Mouse (Mus musculus): ENCODE measurements at regions not wholly inside any gene's neighbourhood (a gene's known extent, or its start where the extent isn't known, plus 50 kb on each side); places are given as distances from the start of the nearest gene placed in this dataset.
A peak's percentile ranks its signal among the peaks of the same experiment; 100 is the strongest.

GRCm38 (mm10) chr8:41823041-41823440 is 406.2 kb upstream of the Frg1 start:
- Histone ChIP-seq H3K4me3 (no peak overlapping the region), H3K27ac (no peak overlapping the region), H3K4me2 (replicated peaks) (no peak overlapping the region), H3K27me3 (peaks cover 3% of the 10 kb centered on the region; the same call in 1 of the 2 replicates), H3K9me3 (no peaks in the 10 kb centered on the region), H3K4me1 (peaks cover 15% of the 10 kb centered on the region), H3K36me3 (no peaks in the 10 kb centered on the region), H3K9ac (no peak overlapping the region)
- no peak for ATAC-seq (ENCODE audit: low FRiP score, low read depth)
- WGBS, result 53% methylated on average over 8 of the region's 8 CpGs

GRCm38 (mm10) chr8:41821676-41822075 is 404.8 kb upstream of the Frg1 start:
- Histone ChIP-seq H3K4me3 (no peak overlapping the region), H3K36me3 (no peaks in the 10 kb centered on the region), H3K9ac (no peak overlapping the region), H3K27me3 (peaks cover 3% of the 10 kb centered on the region; the same call in 1 of the 2 replicates), H3K27ac (no peak overlapping the region), H3K4me1 (peaks cover 12% of the 10 kb centered on the region), H3K9me3 (no peaks in the 10 kb centered on the region), H3K4me2 (replicated peaks) (no peak overlapping the region)
- no peak for ATAC-seq (ENCODE audit: low FRiP score, low read depth)
- WGBS, result 94% methylated on average over 5 of the region's 5 CpGs

- H3K4me3 ChIP-seq, result no peak overlapping the region
- H3K9ac ChIP-seq, result no peak overlapping the region
- no peak overlapping the region for H3K27ac ChIP-seq
- WGBS, result 78% methylated on average over 4 of the region's 4 CpGs
- H3K4me1 ChIP-seq, result peaks cover 12% of the 10 kb centered on the region
- ATAC-seq (ENCODE audit: low FRiP score, low read depth), result no peak
- peaks cover 3% of the 10 kb centered on the region; the same call in 1 of the 2 replicates for H3K27me3 ChIP-seq
- no peaks in the 10 kb centered on the region for H3K36me3 ChIP-seq
- H3K4me2 ChIP-seq (replicated peaks), result no peak overlapping the region
- H3K9me3 ChIP-seq, result no peaks in the 10 kb centered on the region
These were observed 403.9 kb upstream of the Frg1 start for GRCm38 (mm10) chr8:41820605-41821395.

GRCm38 (mm10) chr8:41818577-41818976 is 401.7 kb upstream of the Frg1 start:
- Histone ChIP-seq H3K4me2 (replicated peaks) (no peak overlapping the region), H3K9me3 (no peaks in the 10 kb centered on the region), H3K27me3 (peaks cover 3% of the 10 kb centered on the region; the same call in 1 of the 2 replicates), H3K36me3 (no peaks in the 10 kb centered on the region), H3K27ac (0 out of 2 replicates have a peak overlapping the region, but pooled peaks have one; percentile 10), H3K4me3 (no peak overlapping the region), H3K9ac (no peak overlapping the region), H3K4me1 (peaks cover 12% of the 10 kb centered on the region)
- no peak for ATAC-seq (ENCODE audit: low FRiP score, low read depth)
- WGBS, result 40% methylated on average over 5 of the region's 5 CpGs

GRCm38 (mm10) chr8:41818079-41818478 is 401.2 kb upstream of the Frg1 start:
- 12% methylated on average over 1 of the region's 1 CpGs for WGBS
- Histone ChIP-seq H3K4me1 (peaks cover 11% of the 10 kb centered on the region), H3K4me3 (no peak overlapping the region), H3K9ac (no peak overlapping the region), H3K27me3 (peaks cover 3% of the 10 kb centered on the region; the same call in 1 of the 2 replicates), H3K9me3 (no peaks in the 10 kb centered on the region), H3K27ac (no peak overlapping the region), H3K36me3 (no peaks in the 10 kb centered on the region), H3K4me2 (replicated peaks) (no peak overlapping the region)
- ATAC-seq (ENCODE audit: low FRiP score, low read depth), result no peak; the same call in 1 of the 2 replicates

GRCm38 (mm10) chr8:41815272-41815671 is 398.4 kb upstream of the Frg1 start:
- Histone ChIP-seq H3K9me3 (no peaks in the 10 kb centered on the region), H3K36me3 (no peaks in the 10 kb centered on the region), H3K4me1 (peaks cover 9% of the 10 kb centered on the region), H3K9ac (no peak overlapping the region), H3K27me3 (no peaks in the 10 kb centered on the region), H3K4me3 (no peak overlapping the region), H3K4me2 (replicated peaks) (no peak overlapping the region), H3K27ac (no peak overlapping the region)
- 90% methylated on average over 3 of the region's 3 CpGs for WGBS
- ATAC-seq (ENCODE audit: low FRiP score, low read depth), result no peak

GRCm38 (mm10) chr8:41795625-41796024 is 378.8 kb upstream of the Frg1 start:
- no peak overlapping the region for H3K4me3 ChIP-seq
- 15% methylated on average over 2 of the region's 2 CpGs for WGBS
- no peaks in the 10 kb centered on the region for H3K9me3 ChIP-seq
- H3K4me2 ChIP-seq (replicated peaks), result no peak overlapping the region
- H3K9ac ChIP-seq, result no peak overlapping the region
- H3K27me3 ChIP-seq, result no peaks in the 10 kb centered on the region
- ATAC-seq (ENCODE audit: low FRiP score, low read depth), result peak; percentile 54; the same call in 1 of the 2 replicates
- no peak overlapping the region for H3K27ac ChIP-seq
- peaks cover 6% of the 10 kb centered on the region for H3K4me1 ChIP-seq
- H3K36me3 ChIP-seq, result no peaks in the 10 kb centered on the region

GRCm38 (mm10) chr8:41786952-41787861 is 370.3 kb upstream of the Frg1 start:
- H3K27me3 ChIP-seq, result no peaks in the 10 kb centered on the region
- WGBS, result 74% methylated on average over 9 of the region's 9 CpGs
- no peaks in the 10 kb centered on the region for H3K36me3 ChIP-seq
- no peak overlapping the region for H3K4me3 ChIP-seq
- no peaks in the 10 kb centered on the region for H3K9me3 ChIP-seq
- H3K27ac ChIP-seq, result no peak overlapping the region
- no peak for ATAC-seq (ENCODE audit: low FRiP score, low read depth)
- no peak overlapping the region for H3K4me2 ChIP-seq (replicated peaks)
- no peaks in the 10 kb centered on the region for H3K4me1 ChIP-seq
- H3K9ac ChIP-seq, result no peak overlapping the region

- Histone ChIP-seq H3K4me1 (no peaks in the 10 kb centered on the region), H3K9ac (no peak overlapping the region), H3K36me3 (no peaks in the 10 kb centered on the region), H3K9me3 (no peaks in the 10 kb centered on the region), H3K27ac (no peak overlapping the region), H3K4me3 (no peak overlapping the region), H3K27me3 (no peaks in the 10 kb centered on the region), H3K4me2 (replicated peaks) (no peak overlapping the region)
- WGBS, result 67% methylated on average over 2 of the region's 2 CpGs
- ATAC-seq (ENCODE audit: low FRiP score, low read depth), result no peak
These were observed 369.1 kb upstream of the Frg1 start for GRCm38 (mm10) chr8:41785977-41786376.

- no peak overlapping the region for H3K4me3 ChIP-seq
- 86% methylated on average over 1 of the region's 1 CpGs for WGBS
- H3K27me3 ChIP-seq, result no peaks in the 10 kb centered on the region
- no peaks in the 10 kb centered on the region for H3K36me3 ChIP-seq
- no peaks in the 10 kb centered on the region for H3K9me3 ChIP-seq
- no peaks in the 10 kb centered on the region for H3K4me1 ChIP-seq
- H3K27ac ChIP-seq, result no peak overlapping the region
- H3K4me2 ChIP-seq (replicated peaks), result no peak overlapping the region
- ATAC-seq (ENCODE audit: low FRiP score, low read depth), result no peak
- no peak overlapping the region for H3K9ac ChIP-seq
These were observed 366.0 kb upstream of the Frg1 start for GRCm38 (mm10) chr8:41782837-41783236.

- 58% methylated on average over 3 of the region's 3 CpGs for WGBS
- ATAC-seq (ENCODE audit: low FRiP score, low read depth), result no peak
- no peaks in the 10 kb centered on the region for H3K4me1 ChIP-seq
These were observed 362.6 kb upstream of the Frg1 start for GRCm38 (mm10) chr8:41779459-41779858.

GRCm38 (mm10) chr8:41771729-41772128 is 354.9 kb upstream of the Frg1 start:
- Histone ChIP-seq H3K27ac (no peak overlapping the region), H3K4me1 (0 out of 2 replicates have a peak, but pooled peaks cover 3% of the 10 kb centered on the region), H3K4me3 (no peak overlapping the region), H3K9ac (no peak overlapping the region), H3K36me3 (no peaks in the 10 kb centered on the region), H3K27me3 (no peaks in the 10 kb centered on the region), H3K4me2 (replicated peaks) (no peak overlapping the region), H3K9me3 (no peaks in the 10 kb centered on the region)
- WGBS, result 40% methylated on average over 4 of the region's 4 CpGs
- no peak for ATAC-seq (ENCODE audit: low FRiP score, low read depth)

More at GRCm38 (mm10) chr8:41779459-41779858, 362.6 kb upstream of the Frg1 start:
- no peak overlapping the region for H3K27ac ChIP-seq
- H3K9me3 ChIP-seq, result no peaks in the 10 kb centered on the region
- no peaks in the 10 kb centered on the region for H3K36me3 ChIP-seq
- H3K4me3 ChIP-seq, result no peak overlapping the region
- H3K27me3 ChIP-seq, result no peaks in the 10 kb centered on the region
- H3K4me2 ChIP-seq (replicated peaks), result no peak overlapping the region
- H3K9ac ChIP-seq, result no peak overlapping the region
